Mouse (Mus musculus): ENCODE results near the gene Tmem120b.

The Tmem120b gene

DNA sequence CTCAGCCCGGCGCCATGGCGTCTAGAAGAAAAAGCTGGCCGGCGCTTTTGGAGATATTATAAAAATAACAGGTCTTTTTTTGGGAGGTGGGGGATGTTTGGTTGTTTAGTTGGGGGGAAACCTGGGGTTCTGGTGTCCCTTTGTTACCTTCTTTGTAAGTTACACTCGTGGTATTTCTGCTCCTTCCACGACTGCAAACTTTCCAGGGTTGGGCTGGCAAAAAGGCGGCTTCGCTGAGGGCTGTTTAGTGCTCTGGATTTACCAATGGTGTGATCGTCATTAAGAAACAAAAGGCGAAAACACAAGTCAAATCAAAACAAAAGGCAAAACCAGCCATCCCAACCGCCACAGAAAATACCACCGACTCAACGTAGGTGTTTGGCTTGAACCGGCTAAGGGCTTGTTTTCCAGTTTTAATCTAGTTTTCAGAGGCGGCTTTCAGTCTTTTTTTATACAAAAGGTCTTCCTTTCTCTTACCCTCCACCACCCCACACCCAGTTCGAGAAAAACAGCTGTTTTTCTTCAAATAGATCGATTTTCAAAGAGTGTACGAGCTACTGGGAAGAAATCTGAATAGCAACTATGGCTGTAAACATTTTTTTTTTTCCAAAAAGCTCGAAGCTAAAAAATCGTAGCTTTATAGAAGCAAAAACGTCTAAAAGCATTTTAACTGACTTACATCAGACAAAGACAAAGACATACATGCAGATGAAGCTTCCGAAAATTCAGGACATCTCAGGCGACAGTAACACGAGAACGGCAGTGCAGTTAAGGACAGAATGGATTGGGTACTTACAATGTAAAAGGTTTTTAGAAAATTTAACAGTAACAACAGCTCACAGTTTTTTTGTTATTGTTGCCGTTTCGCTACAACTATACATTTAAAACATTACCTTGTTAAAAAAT lies 71.8 kb downstream of the Tmem120b start:
- DNase-seq (ENCODE audit: low read depth, low spot score): peak; percentile 65

DNA sequence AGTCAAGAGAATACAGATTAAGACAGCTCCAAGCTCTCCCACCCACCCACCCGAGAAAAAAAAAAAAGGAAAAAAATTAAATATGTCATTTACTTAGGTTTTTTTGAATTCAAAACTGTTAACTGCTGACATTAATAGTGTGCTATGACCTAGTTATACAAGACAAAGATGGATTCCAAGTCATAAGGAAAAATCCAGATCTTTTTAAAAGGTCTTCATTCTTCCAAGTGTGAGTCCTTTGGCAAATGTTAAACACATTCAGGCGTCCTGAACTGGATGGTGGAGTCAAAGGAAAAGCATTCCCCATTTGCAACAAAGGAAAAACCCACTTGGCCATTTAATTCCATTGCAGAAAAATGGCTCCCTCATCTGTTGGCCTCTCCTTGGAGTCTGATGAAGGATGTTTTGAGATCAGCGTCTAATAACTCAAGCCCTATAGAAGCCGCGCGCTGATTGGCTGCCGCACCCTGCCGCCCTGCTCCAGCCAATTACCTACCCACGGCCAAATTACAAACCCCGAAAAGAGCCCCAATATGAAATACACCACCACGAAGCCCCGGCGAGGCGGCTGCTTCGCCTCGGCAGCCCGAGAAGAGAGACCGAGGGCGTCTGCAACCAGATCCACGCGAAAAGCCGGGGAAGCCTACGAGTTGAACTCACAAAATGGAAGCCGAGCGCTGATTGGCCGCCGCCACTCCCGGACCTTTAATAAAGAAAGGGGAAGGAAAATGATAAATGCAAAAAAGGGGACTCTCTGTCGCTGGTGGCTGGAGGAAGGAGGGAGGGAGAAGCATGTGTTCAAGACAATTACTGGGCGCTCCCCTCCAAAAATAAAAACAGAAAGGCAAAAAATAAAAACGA lies 72.7 kb downstream of the Tmem120b start:
- peak; percentile 92 for DNase-seq (ENCODE audit: low read depth, low spot score)

DNA sequence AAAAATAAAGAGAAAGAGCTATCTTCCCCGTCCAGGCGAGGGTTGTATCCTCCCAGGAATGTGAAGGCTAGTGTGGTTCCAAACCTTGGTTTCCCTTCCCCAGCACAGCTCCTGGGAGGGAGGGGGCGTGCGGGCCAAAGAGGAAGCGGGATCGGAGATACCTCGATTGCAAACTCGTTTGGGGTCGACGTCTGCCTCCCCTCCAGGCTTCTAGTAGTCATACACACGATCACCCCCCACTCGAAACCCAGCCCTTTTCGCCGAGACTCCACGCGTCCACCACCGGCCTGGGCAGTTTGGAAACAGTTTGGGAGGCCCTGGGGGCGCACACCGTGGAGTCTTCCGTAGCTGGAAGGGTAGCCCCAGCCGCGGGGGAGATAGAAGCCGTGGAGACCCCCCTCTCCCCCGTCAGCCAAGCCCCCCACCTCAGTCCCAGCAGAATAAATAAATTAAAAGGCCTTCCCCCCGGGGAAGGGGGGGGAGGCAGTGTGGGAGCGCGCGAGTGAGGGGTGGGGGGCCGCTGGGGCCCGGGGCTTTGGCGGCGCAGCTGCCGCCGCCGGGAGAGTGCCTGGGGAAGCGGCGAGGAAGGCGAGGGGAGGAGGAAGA lies 73.4 kb downstream of the Tmem120b start:
- DNase-seq (ENCODE audit: low read depth, low spot score): peak; percentile 60

DNA sequence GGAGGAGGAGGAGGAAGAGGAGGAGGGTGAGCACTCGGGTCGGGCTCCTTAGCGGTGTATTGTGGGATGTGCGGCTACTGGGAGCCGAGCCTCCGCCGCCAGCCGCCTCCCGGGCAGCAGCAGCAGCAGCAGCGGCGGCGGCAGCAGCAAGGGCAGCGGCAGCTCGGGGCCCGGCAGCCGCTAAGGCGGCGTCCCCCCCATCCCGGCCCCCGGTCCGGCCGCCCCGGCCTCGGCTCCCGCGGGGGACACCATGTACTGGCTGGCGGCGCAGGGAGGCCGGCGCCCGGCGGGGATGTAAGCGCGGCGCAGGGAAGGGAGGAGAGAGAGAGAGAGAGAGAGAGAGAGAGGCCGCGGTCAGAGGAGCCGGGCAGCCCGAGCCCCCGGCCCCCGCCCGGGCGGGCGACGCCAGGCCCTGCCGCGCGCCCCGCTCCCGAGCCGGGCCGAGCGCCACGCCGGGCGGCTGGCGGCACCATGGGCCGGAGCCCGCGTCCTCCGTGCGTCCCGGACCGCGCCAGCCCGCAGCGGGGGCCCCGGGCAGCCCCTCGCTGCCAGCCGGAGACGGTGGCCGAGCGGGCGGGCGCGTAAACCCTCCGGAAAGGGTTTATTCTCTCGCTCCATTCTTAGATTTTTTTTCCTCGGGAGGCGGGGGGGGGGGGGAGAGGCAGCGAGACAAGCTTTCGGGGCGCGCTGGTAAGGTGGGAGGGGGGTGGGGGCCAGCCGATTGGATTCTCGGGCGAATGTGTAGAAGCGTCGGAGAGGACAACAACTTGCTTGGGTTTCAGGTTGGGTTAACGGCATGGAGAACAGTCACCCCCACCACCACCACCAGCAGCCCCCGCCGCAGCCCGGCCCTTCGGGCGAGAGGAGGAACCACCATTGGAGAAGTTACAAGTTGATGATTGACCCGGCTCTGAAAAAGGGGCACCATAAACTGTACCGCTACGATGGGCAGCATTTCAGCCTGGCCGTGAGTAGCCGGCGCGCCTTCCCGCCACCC lies 74.2 kb downstream of the Tmem120b start, which contains the start of gene Setd1b:
Setd1b (plus strand) TSS at position 33 of the 997 bp plus-strand sequence.
- DNase-seq (ENCODE audit: low read depth, low spot score): peak; percentile 78

DNA sequence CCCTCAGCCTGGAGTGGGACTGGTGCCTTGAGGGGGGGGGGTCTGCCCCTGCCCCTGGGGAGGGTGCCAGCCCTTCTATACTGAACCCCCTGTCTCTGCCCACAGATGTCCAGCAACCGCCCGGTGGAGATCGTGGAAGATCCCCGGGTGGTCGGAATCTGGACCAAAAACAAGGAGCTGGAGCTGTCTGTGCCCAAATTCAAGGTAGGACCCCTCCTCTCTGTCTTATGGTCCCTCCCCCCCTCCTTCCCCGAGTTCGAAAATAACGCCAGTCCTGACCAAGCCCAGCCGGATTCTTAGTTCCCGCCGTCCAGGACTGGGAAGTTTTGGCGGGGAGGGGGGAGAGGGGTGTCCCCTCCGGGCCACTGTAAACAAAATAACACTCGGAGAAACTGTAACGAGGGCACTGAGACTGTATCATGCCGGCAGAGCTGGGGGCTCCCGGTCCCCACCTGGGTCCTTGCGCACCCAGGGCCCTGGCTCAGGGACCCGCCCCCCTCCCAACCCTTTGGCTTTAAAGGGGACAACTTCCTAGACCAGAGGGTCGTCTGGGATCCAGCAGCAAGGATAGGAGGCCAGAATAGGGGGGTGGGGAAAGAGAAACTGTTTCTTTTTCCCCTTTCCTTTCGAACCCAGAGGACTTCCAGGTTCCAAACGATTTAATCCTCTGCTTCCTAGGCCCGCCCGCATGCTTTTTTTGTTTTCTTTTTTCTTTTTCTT lies 75.2 kb downstream of the Tmem120b start:
- DNase-seq (ENCODE audit: low read depth, low spot score): peak; percentile 64

DNA sequence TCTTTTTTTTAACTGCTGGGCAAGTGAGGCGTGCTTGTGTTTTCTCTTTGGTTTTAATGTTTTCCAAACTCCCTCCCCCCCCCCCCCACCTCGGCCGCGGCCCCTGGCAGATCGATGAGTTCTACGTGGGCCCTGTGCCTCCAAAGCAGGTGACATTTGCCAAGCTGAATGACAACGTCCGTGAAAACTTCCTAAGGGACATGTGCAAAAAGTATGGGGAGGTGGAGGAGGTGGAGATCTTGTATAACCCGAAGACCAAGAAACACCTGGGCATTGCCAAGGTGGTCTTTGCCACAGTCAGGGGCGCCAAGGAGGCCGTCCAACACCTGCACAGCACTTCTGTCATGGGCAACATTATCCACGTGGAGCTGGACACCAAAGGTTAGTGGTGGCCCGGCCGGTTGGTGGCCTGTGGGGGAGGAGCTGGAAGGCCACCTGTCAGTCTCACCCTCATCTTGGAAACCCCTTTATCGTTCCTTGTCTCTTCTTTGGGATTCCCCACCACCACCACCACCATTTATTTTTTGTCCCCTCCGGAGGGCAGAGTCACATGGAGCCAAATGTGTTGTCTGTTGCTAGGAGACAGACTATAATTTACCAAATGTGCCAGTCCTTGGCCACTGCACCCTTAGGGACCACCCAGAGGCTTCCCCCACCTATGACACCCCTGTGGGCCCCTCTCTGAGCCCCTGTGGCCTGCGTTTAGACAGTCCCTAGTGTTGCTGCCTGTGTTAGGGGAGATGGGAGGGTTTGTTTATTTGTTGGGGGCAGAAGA lies 75.9 kb downstream of the Tmem120b start:
- DNase-seq (ENCODE audit: low read depth, low spot score): peak; percentile 59

DNA sequence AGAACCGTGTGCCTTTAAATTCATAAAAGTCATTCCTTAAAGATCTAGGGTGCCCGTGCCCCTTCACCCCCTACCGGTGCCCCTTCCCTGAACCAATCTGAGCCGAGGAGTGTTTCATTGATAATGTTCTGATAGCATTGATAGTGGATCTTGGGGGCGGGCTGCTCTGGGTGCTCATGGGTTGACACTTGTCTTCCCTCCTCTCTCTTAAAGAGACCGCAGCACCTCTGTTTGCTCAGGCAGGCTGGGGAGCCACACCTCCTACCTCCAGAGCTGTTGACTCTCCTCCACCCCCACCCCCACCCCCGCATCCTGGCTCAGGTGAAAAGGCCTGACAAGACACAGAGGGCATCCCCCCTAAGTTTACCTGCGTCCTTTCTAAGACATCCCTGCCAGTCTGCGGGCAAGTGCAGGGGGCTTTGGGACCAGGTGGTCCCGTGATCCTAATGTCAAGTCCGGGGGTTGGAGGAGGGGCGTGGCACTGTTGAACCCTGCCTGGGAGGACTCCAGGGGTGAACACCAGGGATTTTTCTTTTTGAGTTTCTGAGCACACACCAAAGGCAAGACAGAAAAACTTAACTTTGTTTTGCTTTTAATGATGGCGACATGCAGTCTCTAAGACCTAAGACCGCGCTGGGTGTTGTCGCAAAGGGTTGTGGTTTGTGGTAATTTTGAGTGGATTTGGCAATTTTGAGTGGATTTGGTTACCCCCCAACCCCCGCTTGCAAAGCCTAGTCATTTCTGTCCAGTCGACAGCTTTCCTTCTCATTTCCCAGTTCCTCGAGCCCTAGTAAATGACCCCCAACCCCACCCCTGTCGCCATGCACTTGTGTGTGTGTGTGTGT lies 76.8 kb downstream of the Tmem120b start:
- DNase-seq (ENCODE audit: low read depth, low spot score): peak; percentile 77

DNA sequence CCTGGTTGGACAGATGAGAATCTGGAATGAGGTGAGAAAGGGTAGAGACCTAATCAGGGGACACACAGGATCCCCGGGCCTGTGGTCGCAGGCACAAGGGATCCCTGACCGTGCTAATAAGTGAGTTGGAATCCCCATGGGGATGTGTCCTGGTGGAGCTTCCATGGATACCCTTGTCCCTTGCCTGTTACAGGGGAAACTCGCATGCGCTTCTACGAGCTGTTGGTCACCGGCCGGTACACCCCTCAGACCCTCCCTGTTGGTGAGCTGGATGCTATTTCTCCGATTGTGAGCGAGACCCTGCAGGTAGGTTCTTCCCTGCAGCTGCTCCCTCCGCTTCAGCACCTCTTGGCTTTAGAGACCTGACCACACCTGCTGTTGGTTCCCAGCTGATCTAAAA lies 78.1 kb downstream of the Tmem120b start:
- DNase-seq (ENCODE audit: low read depth, low spot score): no peak

DNA sequence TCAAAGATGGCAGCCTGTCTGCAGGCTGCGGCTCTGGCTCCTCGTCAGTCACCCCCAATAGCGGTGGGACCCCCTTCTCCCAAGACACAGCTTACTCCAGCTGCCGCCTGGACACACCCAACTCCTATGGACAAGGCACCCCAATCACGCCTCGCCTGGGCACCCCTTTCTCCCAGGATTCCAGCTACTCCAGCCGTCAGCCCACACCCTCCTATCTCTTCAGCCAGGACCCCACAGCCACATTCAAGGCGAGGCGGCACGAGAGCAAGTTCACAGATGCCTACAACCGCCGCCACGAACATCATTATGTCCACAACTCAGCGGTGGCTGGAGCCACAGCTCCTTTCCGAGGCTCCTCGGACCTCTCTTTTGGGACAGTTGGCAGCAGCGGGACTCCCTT lies 79.4 kb downstream of the Tmem120b start:
- DNase-seq (ENCODE audit: low read depth, low spot score): no peak

DNA sequence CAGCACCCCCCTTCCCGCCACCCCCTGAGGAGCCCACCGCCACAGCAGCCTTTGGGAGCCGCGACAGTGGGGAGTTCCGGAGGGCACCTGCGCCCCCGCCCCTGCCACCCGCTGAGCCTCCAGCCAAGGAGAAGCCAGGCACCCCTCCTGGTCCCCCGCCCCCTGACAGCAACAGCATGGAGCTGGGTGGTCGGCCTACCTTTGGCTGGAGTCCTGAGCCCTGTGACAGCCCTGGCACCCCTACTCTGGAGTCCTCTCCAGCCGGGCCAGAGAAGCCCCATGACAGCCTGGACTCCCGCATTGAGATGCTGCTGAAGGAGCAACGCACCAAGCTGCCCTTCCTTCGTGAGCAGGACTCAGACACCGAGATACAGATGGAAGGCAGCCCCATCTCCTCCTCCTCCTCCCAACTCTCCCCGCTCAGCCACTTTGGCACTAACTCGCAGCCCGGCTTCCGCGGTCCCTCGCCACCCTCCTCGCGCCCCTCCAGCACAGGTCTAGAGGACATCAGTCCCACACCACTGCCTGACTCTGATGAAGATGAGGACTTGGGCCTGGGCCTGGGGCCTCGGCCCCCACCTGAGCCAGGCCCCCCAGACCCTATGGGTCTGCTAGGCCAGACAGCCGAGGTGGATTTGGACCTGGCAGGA lies 80.0 kb downstream of the Tmem120b start:
- DNase-seq (ENCODE audit: low read depth, low spot score): no peak

DNA sequence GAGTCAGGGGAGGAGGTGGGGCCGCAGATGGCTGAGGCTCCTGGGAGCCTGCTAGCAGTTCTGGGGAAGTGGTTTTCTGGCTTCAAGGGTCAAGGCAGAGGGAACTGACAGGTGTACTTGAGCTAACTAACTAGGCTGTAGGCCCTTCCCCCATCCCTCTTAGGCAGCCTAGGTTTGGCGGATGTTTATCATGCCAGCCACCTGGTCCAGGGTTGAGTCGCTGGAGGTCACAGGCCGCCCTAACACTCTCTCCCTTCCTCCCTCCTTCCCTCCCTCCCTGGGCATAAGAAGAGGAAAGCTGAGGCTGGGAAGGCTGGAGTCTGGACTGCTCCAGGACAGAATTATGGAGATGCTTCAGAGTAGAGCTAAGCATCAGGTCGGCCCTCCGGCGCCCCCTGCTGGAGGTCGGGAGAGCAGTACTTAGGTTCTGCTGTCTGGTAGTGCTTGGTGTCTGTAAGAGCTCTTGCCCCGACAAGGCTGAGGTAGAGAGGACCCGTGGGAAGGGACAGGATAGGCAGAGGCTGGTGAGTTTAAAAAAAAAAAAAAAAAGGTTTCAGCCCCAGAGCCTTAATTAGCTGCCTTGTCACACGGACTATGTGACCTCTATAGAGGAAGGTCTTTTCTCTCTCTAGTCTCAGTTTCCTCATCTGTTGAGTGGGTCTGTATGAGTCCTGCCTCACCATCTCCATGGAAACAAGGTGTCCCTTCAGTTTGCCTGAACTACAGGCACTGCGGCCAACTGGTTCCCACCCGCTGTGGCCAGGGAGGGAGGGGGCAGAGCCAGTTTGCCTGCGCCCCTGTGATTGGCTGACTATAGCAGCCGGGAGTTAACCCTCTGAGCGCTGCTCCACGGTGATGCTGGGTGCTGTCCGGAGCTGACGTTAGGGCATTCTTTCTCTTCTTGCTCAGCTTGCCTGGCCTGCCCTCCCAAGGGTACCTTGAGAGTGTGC lies 81.5 kb downstream of the Tmem120b start:
- peak; percentile 90 for DNase-seq (ENCODE audit: low read depth, low spot score)

DNA sequence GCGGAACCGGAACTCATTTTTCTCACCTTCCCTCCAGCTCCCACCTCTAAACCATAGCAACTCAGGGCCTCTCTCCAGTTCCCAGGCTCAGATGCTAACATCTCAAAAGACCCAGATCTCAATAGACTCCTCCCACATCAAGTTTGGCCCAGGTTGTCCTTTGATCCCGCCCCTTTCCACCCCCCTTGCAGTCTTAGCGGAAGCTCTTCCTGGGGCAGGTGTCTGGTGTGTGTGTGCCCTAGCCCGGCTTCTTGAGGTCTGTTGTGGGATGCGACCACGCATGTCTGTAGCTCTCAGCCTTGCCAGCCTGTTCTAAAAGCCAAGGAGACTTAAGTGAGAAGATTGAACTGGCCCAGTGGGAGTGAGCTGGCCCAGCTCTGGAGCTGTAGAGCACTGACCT lies 82.4 kb downstream of the Tmem120b start:
- DNase-seq (ENCODE audit: low read depth, low spot score): peak; percentile 92

DNA sequence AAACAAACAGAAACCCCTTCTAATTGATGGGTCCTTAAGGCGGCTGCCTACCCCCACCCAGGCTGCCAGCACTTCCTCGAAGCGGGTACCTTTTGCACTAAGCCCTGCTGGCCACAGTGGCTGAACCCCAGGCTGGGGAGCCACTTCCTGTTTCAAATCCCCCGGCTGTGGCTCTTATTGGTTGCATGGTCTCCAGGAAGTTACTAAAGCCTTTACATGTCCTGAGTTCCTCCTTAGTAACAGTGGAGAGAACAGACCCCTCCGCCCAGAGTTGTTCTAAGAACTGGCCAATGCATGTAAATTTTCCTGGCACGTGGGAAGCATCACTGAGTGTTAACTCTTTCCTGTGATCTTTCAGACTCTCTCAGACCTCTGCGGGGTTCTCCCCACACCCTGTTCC lies 82.9 kb downstream of the Tmem120b start:
- DNase-seq (ENCODE audit: low read depth, low spot score): peak; percentile 87

DNA sequence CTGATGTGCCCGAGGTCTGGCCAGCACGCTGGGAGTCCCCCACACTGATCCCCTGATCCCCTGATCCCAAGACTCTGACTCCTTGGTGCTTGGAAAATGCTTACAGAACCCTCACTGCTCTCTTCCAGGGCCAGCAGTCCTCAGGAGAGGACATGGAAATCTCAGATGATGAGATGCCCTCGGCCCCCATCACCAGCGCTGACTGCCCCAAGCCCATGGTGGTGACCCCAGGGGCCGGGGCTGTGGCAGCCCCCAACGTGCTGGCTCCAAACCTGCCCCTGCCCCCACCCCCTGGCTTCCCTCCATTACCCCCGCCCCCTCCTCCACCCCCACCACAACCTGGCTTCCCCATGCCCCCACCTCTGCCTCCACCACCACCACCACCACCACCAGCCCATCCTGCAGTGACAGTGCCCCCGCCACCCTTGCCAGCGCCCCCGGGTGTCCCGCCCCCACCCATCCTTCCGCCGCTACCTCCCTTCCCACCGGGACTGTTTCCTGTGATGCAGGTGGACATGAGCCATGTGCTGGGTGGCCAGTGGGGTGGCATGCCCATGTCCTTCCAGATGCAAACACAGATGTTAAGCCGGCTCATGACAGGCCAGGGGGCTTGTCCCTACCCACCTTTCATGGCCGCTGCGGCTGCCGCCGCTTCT lies 83.6 kb downstream of the Tmem120b start:
- no peak for DNase-seq (ENCODE audit: low read depth, low spot score)

DNA sequence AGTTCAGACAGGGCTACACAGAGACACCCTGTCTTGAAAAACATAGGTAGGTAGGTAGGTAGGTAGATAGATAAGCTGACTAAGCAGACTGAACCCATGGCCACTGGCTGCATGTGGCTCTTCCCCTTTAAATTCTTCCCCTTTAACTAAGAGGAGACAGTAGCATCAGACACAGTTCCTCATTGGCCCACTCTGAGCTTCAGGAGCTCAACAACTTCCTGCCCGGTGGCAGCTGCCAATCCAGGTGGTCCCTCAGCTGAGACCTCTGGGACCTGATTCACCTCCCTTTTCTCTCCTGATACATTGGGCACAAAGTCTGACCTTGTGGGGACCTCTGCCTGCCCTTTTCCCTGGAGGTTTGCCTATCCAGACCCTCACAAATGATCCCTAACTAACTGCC lies 84.7 kb downstream of the Tmem120b start:
- no peak for DNase-seq (ENCODE audit: low read depth, low spot score)

DNA sequence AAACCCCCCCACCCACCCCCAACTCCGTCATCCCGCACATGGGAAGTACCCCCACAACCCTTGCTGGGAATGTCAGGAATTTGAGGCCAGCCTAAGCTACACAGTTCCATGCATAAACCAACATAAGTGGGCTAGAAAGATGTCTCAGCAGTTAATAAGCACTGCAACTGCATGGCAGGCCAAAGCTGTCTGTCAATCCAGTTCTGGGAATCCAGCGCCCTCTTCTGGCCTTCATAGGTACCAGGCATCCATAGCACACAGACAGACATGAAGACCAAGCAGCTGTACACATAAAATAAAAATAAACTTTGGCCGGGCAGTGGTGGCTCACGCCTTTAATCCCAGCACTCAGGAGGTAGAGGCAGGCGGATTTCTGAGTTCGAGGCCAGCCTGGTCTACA lies 87.2 kb downstream of the Tmem120b start:
- peak; percentile 86 for DNase-seq (ENCODE audit: low read depth, low spot score)
